Mouse (Mus musculus): ENCODE data around the gene Lsamp. TPM values are rescaled to one million over a fixed set of nuclear protein-coding genes. Genes with fewer than 3 reads are reported as not detected.

Lsamp gene
- total and polyA plus RNA-seq, 3 experiments: not detected

- H3K9ac ChIP-seq (ENCODE audit: insufficient read depth, low read depth): no peak overlapping the region
- H3K27ac ChIP-seq (ENCODE audit: insufficient read depth, low read depth): no peak overlapping the region
- dilution Hi-C loops (cut with MboI; ENCODE audit: extremely low pct_ligation_motif_present, extremely low pct_unique_long_range_greater_than_20kb, low sequenced_read_pairs) (no loop called here), in situ Hi-C loops (cut with MboI; ENCODE audit: low pct_ligation_motif_present, low pct_unique_long_range_greater_than_20kb, low sequenced_read_pairs) (no loop called here)
- H3K27me3 ChIP-seq (replicated peaks): no peaks in the 10 kb centered on the region
- no peak for TF ChIP-seq ETS1 (conservative IDR thresholded peaks at IDR 0.05; ENCODE audit: low read depth, low read length)
- no peak for TF ChIP-seq USF2 (conservative IDR thresholded peaks at IDR 0.05; ENCODE audit: low read depth, low read length)
- TF ChIP-seq PAX5 (IDR thresholded peaks at IDR 0.05; ENCODE audit: low read length): no peak
- TF ChIP-seq CHD2 (IDR thresholded peaks at IDR 0.05; ENCODE audit: low read length): no peak
- TF ChIP-seq E2F4 (IDR thresholded peaks at IDR 0.05; ENCODE audit: insufficient replicate concordance, low read depth, low read length): no peak
- no peak for TF ChIP-seq ZC3H11A (IDR thresholded peaks at IDR 0.05; ENCODE audit: low read depth, low read length)
- no peak for TF ChIP-seq NELFE (IDR thresholded peaks at IDR 0.05; ENCODE audit: low read depth, low read length)
- TF ChIP-seq HCFC1 (IDR thresholded peaks at IDR 0.05; ENCODE audit: low read depth, low read length): no peak
- TF ChIP-seq ZKSCAN1 (IDR thresholded peaks at IDR 0.05; ENCODE audit: borderline replicate concordance, low read depth, low read length): no peak
- TF ChIP-seq SMC3 (IDR thresholded peaks at IDR 0.05; ENCODE audit: low read depth, low read length): no peak
- no peak for TF ChIP-seq MEF2A (IDR thresholded peaks at IDR 0.05; ENCODE audit: borderline replicate concordance, low read depth, low read length)
- TF ChIP-seq ELF1 (IDR thresholded peaks at IDR 0.05; ENCODE audit: low read depth, low read length): no peak
- no peak for TF ChIP-seq USF1 (IDR thresholded peaks at IDR 0.05; ENCODE audit: low read depth, low read length)
- TF ChIP-seq MXI1 (IDR thresholded peaks at IDR 0.05; ENCODE audit: low read depth, low read length): no peak
- no peak for TF ChIP-seq EP300 (IDR thresholded peaks at IDR 0.05; ENCODE audit: low read length)
- TF ChIP-seq TBP (conservative IDR thresholded peaks at IDR 0.05; ENCODE audit: low read depth, low read length): no peak
- TF ChIP-seq CHD1 (IDR thresholded peaks at IDR 0.05; ENCODE audit: low read depth, low read length): no peak
- TF ChIP-seq MAZ (IDR thresholded peaks at IDR 0.05; ENCODE audit: low read depth, low read length): no peak
- TF ChIP-seq POLR2AphosphoS2 (IDR thresholded peaks at IDR 0.05; ENCODE audit: low read depth, low read length): no peak
- TF ChIP-seq JUN (IDR thresholded peaks at IDR 0.05; ENCODE audit: insufficient read depth, low read depth, low read length): no peak
- no peaks in the 10 kb centered on the region for H3K36me3 ChIP-seq (replicated peaks in 1 of 2; ENCODE audit: control insufficient read depth in 1 of 2, insufficient read depth in 1 of 2, low read length in 1 of 2)
- no peak overlapping the region for H3K4me3 ChIP-seq (replicated peaks in 1 of 3; ENCODE audit: low read depth in 2 of 3, low read length in 2 of 3, poor library complexity in 1 of 3)
- H3K9me3 ChIP-seq (replicated peaks; ENCODE audit: low read length): peaks cover 64% of the 10 kb centered on the region
- no peak for DNase-seq (ENCODE audit: extremely low read depth)
- no peak overlapping the region for H3K4me2 ChIP-seq (ENCODE audit: insufficient read depth, low read depth, poor library complexity, severe bottlenecking)
- H3K4me1 ChIP-seq (ENCODE audit: control insufficient read depth in 1 of 2, insufficient read depth in 2 of 2): no peaks in the 10 kb centered on the region
- no peaks in the 10 kb centered on the region for H3K79me2 ChIP-seq (replicated peaks; ENCODE audit: control insufficient read depth, extremely low read depth, insufficient read depth, poor library complexity, severe bottlenecking)
Observed at GRCm38 (mm10) chr16:41938258-41938657, 1954.1 kb downstream of the Lsamp start.

- Histone ChIP-seq H3K27me3 (replicated peaks) (no peaks in the 10 kb centered on the region), H3K9me3 (replicated peaks; ENCODE audit: low read length) (peaks cover 66% of the 10 kb centered on the region), H3K36me3 (replicated peaks in 1 of 2; ENCODE audit: control insufficient read depth in 1 of 2, insufficient read depth in 1 of 2, low read length in 1 of 2) (no peaks in the 10 kb centered on the region), H3K4me2 (ENCODE audit: insufficient read depth, low read depth, poor library complexity, severe bottlenecking) (no peak overlapping the region), H3K27ac (ENCODE audit: insufficient read depth, low read depth) (no peak overlapping the region), H3K4me3 (replicated peaks in 1 of 3; ENCODE audit: low read depth in 2 of 3, low read length in 2 of 3, poor library complexity in 1 of 3) (no peak overlapping the region), H3K4me1 (ENCODE audit: control insufficient read depth in 1 of 2, insufficient read depth in 2 of 2) (no peaks in the 10 kb centered on the region), H3K79me2 (replicated peaks; ENCODE audit: control insufficient read depth, extremely low read depth, insufficient read depth, poor library complexity, severe bottlenecking) (no peaks in the 10 kb centered on the region), H3K9ac (ENCODE audit: insufficient read depth, low read depth) (no peak overlapping the region)
- in situ Hi-C loops (cut with MboI; ENCODE audit: low pct_ligation_motif_present, low pct_unique_long_range_greater_than_20kb, low sequenced_read_pairs): no loop called here
- dilution Hi-C loops (cut with MboI; ENCODE audit: extremely low pct_ligation_motif_present, extremely low pct_unique_long_range_greater_than_20kb, low sequenced_read_pairs): no loop called here
- TF ChIP-seq MXI1 (IDR thresholded peaks at IDR 0.05; ENCODE audit: low read depth, low read length): no peak
- TF ChIP-seq ETS1 (conservative IDR thresholded peaks at IDR 0.05; ENCODE audit: low read depth, low read length): no peak
- TF ChIP-seq CHD1 (IDR thresholded peaks at IDR 0.05; ENCODE audit: low read depth, low read length): no peak
- TF ChIP-seq BHLHE40 (IDR thresholded peaks at IDR 0.05; ENCODE audit: low read depth, low read length): no peak
- TF ChIP-seq SMC3 (IDR thresholded peaks at IDR 0.05; ENCODE audit: low read depth, low read length): no peak
- TF ChIP-seq PAX5 (IDR thresholded peaks at IDR 0.05; ENCODE audit: low read length): no peak
- TF ChIP-seq JUND (conservative IDR thresholded peaks at IDR 0.05; ENCODE audit: low read depth, low read length): no peak
- TF ChIP-seq TCF12 (IDR thresholded peaks at IDR 0.05; ENCODE audit: low read depth, low read length): no peak
- TF ChIP-seq SIN3A (IDR thresholded peaks at IDR 0.05; ENCODE audit: low read length): no peak
- TF ChIP-seq ELF1 (IDR thresholded peaks at IDR 0.05; ENCODE audit: low read depth, low read length): no peak
- TF ChIP-seq EP300 (IDR thresholded peaks at IDR 0.05; ENCODE audit: low read length): no peak
- no peak for TF ChIP-seq MEF2A (IDR thresholded peaks at IDR 0.05; ENCODE audit: borderline replicate concordance, low read depth, low read length)
- no peak for TF ChIP-seq USF1 (IDR thresholded peaks at IDR 0.05; ENCODE audit: low read depth, low read length)
- no peak for DNase-seq (ENCODE audit: extremely low read depth)
Observed at GRCm38 (mm10) chr16:41941591-41942315, 1957.6 kb downstream of the Lsamp start.
